Mouse (Mus musculus) spleen, adult 2 months (tissue): Measurements from ENCODE around the gene Ccnl2.
A peak's percentile ranks its signal among the peaks of the same experiment; 100 is the strongest.

Experiments
- CTCF ChIP-seq: fragments of 200-500 bp; IDR thresholded peaks from 2 replicates; pipeline ENCODE4 v1.5.1; 2011; ENCODE audit warnings: mild to moderate bottlenecking, inconsistent platforms; ENCODE audit not compliant: insufficient read depth, insufficient read length, insufficient replicate concordance; ENCODE audit errors: extremely low read depth
- POLR2A ChIP-seq: fragments of 200-500 bp; IDR thresholded peaks from 2 replicates; pipeline ENCODE4 v1.6.1; 2011; ENCODE audit warnings: low read depth, low read length, inconsistent platforms

DNA sequence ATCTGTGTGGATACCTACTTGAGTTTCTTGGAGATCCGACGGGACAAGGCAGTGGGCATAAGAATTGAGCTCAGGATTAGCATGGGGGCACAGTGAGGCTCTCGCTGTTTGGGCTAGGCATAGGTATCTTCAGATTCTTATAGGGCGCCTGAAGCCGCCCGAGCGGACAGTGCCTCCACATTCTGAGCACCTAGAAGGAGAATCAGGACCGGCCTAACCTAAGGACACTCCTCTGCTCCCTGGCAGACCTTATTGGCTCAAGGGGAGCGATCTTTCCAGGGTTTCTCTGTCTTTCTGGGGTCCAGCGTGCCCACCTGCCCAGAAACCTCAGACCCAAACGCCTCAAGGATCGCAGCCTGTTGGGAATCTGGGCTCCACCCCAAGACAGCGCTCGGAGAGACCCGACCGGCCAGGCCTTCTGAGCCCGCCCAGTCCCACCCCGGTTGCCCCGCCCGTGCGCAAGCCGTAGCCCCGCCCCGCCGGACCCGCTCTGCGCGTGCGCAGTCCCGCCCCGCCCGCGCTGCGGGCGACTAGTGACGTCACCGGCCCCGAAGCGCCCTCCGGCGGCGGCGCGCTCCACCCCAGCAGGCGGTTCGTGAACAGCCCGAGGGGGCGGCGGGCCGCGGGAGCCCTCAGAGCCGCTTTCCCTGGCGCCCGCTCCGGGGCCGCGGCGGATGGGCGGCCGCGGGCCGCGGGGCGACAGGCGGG, 34.7 kb downstream of the Ccnl2 start, which contains the start of gene Dvl1:
- TF ChIP-seq POLR2A (peak; percentile 49; the same call in 1 of the 2 replicates), CTCF (peak; percentile 40; the same call in 1 of the 2 replicates)
